Mouse (Mus musculus) c-Kit-negative CD71-positive TER-119-positive erythroid progenitor cells, embryonic 14.5 days (primary cell): ENCODE data around the gene 1700074P13Rik.
"Not testable (repeated sequence)": the region's sequence is repeated elsewhere in the genome, so short reads cannot be mapped to it uniquely, and the experiment has no call there.

Source experiments
- DNase-seq: peaks from one replicate; pipeline ENCODE4 v3.0.0-alpha.2; 2013; ENCODE audit warnings: low read depth, low spot score

The 1700074P13Rik gene

GRCm38 (mm10) chr6:40940457-40940856, at the start of gene 1700074P13Rik:
Gene 1700074P13Rik (minus strand): TSS chr6:40940557.
- no peak for DNase-seq

- not testable (repeated sequence) for DNase-seq
These were observed 24.1 kb upstream of the 1700074P13Rik start, which contains the start of gene 1810009J06Rik for GRCm38 (mm10) chr6:40964454-40964853. Gene 1810009J06Rik (plus strand): TSS chr6:40964754.

DNA sequence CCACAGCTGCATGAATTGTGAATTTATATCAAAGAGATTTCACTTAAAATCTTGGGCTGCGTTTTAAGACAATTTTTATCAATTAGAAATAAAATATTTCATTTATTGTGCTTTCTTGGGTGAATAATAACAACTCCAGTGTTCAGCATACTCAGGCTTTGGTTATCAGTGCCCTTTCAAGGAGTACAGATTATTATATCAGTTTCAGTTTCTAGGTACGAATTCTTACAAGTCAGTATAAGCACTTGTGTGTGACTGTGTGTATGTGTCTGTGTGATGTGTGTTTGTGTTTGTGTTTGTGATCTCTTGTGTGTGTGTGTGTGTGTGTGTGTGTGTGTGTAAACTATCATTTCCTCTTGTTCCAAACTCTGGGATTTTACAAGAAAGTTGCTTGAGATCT, 13.4 kb upstream of the 1700074P13Rik start:
- no peak for DNase-seq

GRCm38 (mm10) chr6:40951770-40952169, 11.4 kb upstream of the 1700074P13Rik start, which contains the start of gene Gm4744:
Gene Gm4744 (minus strand): TSS chr6:40951870.
- DNase-seq: no peak

DNA sequence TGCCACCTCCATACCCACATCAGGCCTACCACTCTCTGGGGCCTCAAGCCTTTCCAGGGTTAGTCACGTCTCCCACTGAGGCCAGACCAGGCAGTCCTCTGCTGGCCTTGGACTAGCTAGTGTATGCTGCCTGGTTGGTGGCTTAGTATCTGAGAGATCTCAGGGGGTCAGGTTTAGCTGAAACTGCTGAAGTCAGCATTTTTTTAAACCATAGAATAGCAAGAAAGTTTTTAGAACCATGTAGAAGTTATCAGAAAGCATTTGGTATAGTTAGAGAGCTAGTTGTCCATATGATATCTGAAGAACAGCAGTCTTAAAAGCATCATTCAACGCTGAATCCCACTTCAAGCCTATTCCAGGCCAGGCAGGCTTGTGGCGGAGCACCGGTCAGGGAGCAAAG, 20.4 kb downstream of the 1700074P13Rik start:
- no peak for DNase-seq

GRCm38 (mm10) chr6:40900287-40900686, 40.1 kb downstream of the 1700074P13Rik start, which contains the start of gene Prss58:
Gene Prss58 (minus strand): TSS chr6:40900387.
- DNase-seq: no peak

DNA sequence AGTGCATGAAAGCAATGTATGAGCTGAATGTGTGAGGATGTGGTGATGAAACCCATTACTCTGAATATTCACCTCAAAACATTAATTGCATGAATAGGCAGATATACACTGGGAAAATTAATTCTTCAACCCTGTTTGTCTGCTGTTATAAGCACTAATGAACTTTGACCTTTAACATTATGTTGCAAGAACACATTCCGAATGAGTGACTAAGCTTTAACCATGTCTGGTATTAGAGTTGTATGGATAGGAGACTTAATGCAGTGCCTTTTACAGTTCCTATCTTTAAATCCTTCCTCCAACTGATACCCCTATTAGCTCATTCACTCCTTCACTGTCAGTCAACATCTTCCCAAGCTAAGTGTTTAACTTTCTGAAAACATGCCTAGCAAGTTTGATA, 45.6 kb downstream of the 1700074P13Rik start:
- no peak for DNase-seq

- no peak for DNase-seq
These were observed 46.8 kb downstream of the 1700074P13Rik start for GRCm38 (mm10) chr6:40893577-40893976.

- no peak for DNase-seq
These were observed 48.6 kb downstream of the 1700074P13Rik start for GRCm38 (mm10) chr6:40891754-40892153.

DNA sequence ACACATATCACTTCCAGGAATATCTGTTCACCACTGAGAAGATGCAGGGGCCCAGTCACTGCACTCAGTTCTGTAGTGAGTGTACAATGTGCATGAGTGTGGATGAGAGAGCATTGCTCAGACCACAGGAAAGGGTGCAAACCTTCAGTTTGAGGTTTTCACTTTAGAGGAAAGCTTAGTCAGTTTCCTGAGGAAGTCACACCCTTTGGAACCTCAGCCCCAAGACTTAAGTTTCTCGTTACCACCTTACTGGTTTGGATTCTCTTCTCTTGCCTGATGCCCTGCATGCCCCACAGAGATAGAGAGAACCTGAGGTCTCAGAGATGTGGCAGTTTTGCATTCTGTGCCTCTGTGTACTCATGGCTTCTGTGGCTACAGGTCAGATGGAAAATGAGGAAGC, 49.4 kb downstream of the 1700074P13Rik start:
- no peak for DNase-seq

DNA sequence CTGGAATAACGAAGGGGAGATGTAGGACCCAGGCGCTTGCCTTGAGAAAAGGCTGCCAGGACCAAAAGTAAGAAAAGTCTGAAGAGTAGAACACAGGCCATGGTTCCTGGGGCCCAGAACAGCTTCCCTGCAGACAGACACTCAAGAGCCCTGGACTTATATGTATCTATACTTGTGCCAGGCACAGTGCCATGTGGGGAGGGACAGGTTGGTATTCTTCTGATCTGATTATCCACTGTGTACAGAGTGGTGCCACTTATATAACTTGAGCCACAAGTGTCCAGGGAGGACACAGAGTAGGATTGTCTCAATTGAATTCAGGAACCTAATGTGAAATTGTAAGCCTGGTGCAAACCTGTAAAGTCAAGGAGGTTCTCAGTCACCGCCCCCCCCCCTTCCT, 53.0 kb downstream of the 1700074P13Rik start, which contains the start of gene Moxd2:
TSS of gene Moxd2 (minus strand) at position 101 of the 400 bp plus-strand sequence.
- DNase-seq: no peak
